Mouse (Mus musculus): ENCODE results near the gene Btbd35f17. TPM values are rescaled to one million over a fixed set of nuclear protein-coding genes. Genes with fewer than 3 reads are reported as not detected.

Gene Btbd35f17
- polyA plus RNA-seq (2012; rRNA removed) = not detected in 2 replicates

GRCm38 (mm10) chrX:4370336-4370735, at the start of gene Btbd35f17:
Gene Btbd35f17, plus strand, starts transcription at chrX:4370636.

Other genes with a start within 250 kb of the Btbd35f17 start
- not detected in 2 replicates for gene Btbd35f28, start 174.1 kb upstream of the Btbd35f17 start, polyA plus RNA-seq (2012; rRNA removed)
- not detected in 2 replicates for gene Btbd35f20, start 79.4 kb upstream of the Btbd35f17 start, polyA plus RNA-seq (2012; rRNA removed)

Data from ovary, adult 2 months (tissue).